Mouse (Mus musculus): ENCODE results near the gene Lsamp. TPM values are rescaled to one million over a fixed set of nuclear protein-coding genes. Genes with fewer than 3 reads are reported as not detected.
"Not testable (repeated sequence)": the region's sequence is repeated elsewhere in the genome, so short reads cannot be mapped to it uniquely, and the experiment has no call there.

The Lsamp gene
- polyA plus RNA-seq, 3 experiments from 2014 or later = 0.28 TPM; not detected in 2

- ATAC-seq = no peak
These were observed 1954.1 kb downstream of the Lsamp start for GRCm38 (mm10) chr16:41938258-41938657.

GRCm38 (mm10) chr16:41941591-41942315, 1957.6 kb downstream of the Lsamp start:
- no peak for ATAC-seq

GRCm38 (mm10) chr16:41957811-41958210, 1973.7 kb downstream of the Lsamp start:
- ATAC-seq = no peak

- ATAC-seq = no peak
These were observed 1981.5 kb downstream of the Lsamp start for GRCm38 (mm10) chr16:41965636-41966035.

DNA sequence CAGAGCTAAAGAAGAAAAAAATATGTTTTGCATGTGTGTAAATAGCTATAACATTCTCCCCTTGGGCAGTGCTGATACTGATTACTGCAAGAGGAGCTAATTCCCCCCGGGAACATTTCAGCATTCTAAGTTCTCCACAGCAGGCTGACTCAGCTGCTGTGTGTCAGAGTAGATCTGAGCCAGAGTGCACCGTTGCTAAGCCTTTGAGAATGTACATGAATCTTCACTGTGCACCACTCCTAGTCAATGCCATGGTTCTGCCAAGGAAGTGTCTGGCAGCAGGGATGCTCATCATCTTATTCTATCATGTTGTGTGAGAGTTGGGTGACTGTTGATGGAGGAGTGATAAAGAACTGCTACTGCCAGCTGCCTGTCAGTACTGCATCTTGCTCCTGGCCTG, 1985.1 kb downstream of the Lsamp start:
- ATAC-seq = no peak

DNA sequence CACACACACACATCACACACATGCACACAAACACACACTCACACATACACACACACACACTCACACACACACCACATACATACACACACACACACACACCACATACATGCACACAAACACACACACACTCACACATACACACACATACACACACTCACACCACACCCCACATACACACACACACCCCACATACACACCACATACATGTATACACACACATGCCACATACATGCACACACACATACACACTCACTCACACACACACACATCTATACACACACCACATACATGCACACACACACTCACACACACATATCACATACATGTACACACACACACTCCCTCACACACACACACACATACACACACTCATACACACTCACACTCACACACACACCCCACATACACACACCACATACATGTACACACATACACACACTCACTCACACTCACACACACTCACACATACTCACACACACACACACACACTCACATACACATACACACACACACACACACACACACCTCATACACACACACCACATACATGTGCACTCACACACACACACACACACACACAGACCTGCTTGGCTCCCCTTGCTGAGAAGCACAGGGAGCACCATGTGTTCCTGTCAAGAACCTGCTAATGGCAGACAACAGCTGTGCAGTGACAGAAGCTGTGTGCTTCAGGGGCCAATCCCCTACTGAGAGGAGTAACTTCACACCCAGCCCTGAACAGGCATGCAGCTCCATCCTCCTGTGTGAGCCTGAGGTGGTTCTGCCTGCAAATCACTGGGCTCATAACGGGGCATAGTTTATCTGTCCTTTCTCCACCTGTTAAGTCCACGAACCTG, 1990.9 kb downstream of the Lsamp start:
- no peak for ATAC-seq

DNA sequence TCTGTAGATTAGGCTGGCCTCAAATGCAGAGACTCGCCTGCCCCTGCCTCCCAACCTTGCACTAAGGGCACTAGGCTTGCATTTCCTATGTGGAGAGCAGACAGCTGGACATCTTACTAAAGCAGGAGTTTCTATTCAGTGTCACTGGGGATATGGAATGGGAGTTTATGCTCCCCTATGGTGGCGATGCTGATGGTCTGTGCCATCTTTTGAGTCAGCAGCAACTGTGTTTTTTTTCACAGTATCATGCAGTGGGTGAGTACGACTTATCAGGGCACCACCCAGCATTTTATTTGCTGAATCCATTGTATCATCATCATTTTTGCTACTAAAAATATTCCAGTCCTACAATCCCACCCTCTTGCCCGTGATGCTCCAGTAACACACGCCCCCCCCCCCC, 1992.7 kb downstream of the Lsamp start:
- no peak for ATAC-seq

DNA sequence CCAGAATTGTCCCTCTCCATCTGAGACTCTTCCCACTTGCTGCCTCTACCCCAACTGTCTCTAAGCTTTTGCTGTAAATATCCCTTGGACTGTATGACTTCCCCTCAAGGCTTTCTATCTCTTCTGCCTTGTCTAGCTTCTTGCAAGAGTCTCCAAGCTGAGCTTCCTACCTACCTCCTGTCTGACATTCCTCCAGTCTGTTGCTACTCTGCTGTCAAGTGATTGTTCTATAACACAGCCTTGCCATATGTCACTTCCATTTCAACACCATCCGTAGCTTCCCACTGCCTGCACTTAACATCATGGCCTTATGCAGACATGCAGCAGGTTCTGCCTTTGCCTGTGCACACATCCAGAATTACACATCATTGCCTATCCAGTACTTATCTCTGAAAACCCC, 2012.8 kb downstream of the Lsamp start:
- ATAC-seq = no peak

GRCm38 (mm10) chr16:42002925-42003324, 2018.8 kb downstream of the Lsamp start:
- no peak for ATAC-seq

GRCm38 (mm10) chr16:42003506-42003905, 2019.3 kb downstream of the Lsamp start:
- ATAC-seq = not testable (repeated sequence)

- ATAC-seq = no peak
These were observed 2020.0 kb downstream of the Lsamp start for GRCm38 (mm10) chr16:42004166-42004565.

DNA sequence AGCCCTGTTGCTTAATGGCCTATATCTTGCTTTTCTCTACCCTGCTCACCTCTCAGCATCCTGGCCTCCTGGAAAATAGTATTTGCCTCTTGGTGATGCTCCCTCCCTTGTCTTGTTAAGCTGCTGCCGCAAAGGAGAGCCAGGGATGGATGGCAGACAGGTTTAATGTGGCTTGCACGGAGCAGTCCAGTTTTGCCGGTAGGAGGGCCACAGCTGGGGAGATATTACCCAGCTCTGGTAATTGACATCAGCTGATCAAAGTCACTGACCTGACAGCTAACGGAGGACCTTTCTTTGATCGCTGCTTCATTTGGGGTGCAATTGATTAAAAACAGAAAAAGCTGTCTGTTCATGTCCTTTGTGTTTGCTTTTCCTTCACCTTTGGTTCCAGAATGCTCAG, 2030.8 kb downstream of the Lsamp start:
- ATAC-seq = no peak

GRCm38 (mm10) chr16:42015443-42015842, 2031.3 kb downstream of the Lsamp start:
- no peak for ATAC-seq

- ATAC-seq = no peak
These were observed 2032.9 kb downstream of the Lsamp start for GRCm38 (mm10) chr16:42016791-42017643.

DNA sequence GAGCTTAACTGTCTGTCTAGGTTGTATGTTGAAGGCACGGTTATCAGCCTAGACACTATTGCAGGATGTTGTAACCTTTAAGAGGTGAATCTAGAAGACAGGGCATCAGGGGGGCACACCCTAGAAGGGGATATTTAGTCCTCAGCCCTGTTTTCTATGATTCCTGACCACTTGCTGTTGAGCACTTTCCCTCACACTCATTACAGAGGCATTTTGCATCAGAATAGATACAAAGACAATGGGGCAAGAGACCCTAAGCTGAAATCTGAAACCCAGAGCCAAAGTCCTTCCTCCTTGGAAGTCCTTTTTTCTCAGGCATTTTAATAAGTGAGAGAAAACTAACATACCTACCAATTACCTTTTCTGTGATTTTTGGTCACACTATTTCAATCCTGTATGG, 2038.4 kb downstream of the Lsamp start:
- no peak for ATAC-seq

- ATAC-seq = no peak
These were observed 2047.9 kb downstream of the Lsamp start for GRCm38 (mm10) chr16:42032030-42032429.

GRCm38 (mm10) chr16:42033449-42033848, 2049.3 kb downstream of the Lsamp start:
- no peak for ATAC-seq

GRCm38 (mm10) chr16:42048138-42048537, 2064.0 kb downstream of the Lsamp start:
- no peak for ATAC-seq

DNA sequence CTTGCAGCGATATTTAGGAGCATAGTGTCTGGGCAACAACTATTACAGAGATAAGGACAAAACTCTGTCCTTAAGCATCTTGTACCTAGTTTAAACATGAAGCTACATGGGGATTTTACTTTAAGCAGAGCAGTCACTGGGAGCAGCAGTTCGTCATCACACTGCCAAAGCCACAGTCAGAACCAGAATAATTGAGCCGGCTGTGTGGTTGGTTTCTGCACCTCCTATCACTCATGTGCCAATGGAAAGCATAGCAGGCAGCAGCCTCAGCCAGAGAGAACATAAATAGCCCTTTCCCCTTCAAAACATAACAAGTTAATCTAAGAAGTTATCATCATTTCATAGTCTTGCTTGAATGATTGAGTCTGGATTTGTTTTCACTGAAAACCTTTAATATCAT, 2075.8 kb downstream of the Lsamp start:
- no peak for ATAC-seq

DNA sequence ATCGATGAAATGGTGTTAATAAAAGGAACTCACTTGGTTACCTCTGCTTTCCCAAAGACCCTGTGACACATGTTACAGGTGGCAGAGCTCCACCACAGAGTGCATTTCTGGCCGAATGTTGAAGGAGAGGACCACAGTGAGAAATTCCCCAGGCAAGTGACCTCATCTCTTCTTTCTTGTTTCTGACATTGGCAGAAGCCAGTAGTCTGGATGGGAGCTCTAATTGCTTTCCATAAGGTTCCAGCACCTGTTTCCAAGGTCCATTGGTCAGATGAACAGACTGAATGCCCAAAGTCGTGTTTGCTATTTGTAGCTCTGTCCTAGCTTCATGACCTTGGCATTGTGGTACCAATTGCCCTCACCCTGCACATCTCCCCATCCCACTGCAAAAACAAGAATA, 2090.2 kb downstream of the Lsamp start:
- ATAC-seq = no peak

- no peak for ATAC-seq
These were observed 2095.4 kb downstream of the Lsamp start for GRCm38 (mm10) chr16:42079573-42079972.

DNA sequence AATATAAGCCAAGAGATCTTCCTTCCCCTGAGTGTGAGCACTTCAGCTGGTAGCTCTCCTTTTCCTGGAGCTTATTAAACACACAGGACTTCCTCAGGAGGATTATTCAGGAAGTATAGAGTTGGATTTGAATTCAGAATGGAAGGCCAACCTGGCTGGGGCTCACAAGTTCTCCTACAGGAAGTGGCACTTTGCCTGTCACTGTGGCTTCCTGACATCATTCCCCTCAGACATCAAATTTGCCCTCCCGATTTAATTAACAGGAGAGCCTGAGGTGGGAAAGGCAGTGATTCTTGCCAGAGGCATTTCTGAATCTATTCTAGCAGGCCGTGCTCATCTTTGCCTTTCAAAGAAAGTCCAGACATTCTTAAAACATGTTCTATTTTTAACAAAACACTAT, 2097.4 kb downstream of the Lsamp start:
- ATAC-seq = no peak

GRCm38 (mm10) chr16:42097510-42097909, 2113.3 kb downstream of the Lsamp start:
- ATAC-seq = no peak
